Mouse (Mus musculus) olfactory bulb, adult 2 months (tissue): Measurements from ENCODE around the gene Tctn1.

Source experiments
- CTCF ChIP-seq: fragments of 200-500 bp; IDR thresholded peaks from 2 replicates; pipeline ENCODE4 v1.5.1; 2012; ENCODE audit warnings: low read depth, mild to moderate bottlenecking, low read length, moderate library complexity; ENCODE audit not compliant: insufficient read depth
- POLR2A ChIP-seq: fragments of 200-500 bp; IDR thresholded peaks from 2 replicates; pipeline ENCODE4 v1.6.1; 2012; ENCODE audit warnings: mild to moderate bottlenecking, low read depth, low read length, moderate library complexity; ENCODE audit not compliant: insufficient read depth

GRCm38 (mm10) chr5:122312942-122313684 lies 48.9 kb upstream of the Tctn1 start:
- TF ChIP-seq CTCF (no peak), POLR2A (no peak)
